Mouse (Mus musculus): Measurements from ENCODE around the gene Prss30. TPM values are rescaled to one million over a fixed set of nuclear protein-coding genes. Genes with fewer than 3 reads are reported as not detected.

The Prss30 gene
- polyA plus RNA-seq, 1 experiment = not detected

GRCm38 (mm10) chr17:23995421-23995820 is 15.1 kb upstream of the Prss30 start:
- TF ChIP-seq GATA1 (IDR thresholded peaks at IDR 0.05; ENCODE audit: low read length) = no peak

DNA sequence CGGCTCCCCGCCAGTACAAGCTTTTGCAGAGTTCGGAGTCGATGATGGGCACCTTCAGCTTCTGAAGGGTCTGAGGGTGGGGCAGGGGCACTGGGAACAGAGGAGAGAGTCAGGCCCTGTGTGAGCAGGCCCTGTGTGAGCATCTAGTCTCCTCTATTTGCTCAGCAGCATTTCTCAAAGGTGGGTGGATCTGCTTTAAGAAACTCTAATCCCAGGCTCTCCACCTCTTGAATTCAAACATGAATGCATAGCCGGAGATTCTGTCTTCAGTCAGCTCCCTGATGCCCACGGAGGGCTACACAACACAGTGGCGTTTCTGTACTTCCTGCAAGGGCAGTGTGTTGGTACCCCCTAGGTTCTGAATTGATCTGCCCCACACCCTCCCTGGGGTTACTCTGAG is 14.3 kb upstream of the Prss30 start:
- no peak for TF ChIP-seq GATA1 (IDR thresholded peaks at IDR 0.05; ENCODE audit: low read length)

DNA sequence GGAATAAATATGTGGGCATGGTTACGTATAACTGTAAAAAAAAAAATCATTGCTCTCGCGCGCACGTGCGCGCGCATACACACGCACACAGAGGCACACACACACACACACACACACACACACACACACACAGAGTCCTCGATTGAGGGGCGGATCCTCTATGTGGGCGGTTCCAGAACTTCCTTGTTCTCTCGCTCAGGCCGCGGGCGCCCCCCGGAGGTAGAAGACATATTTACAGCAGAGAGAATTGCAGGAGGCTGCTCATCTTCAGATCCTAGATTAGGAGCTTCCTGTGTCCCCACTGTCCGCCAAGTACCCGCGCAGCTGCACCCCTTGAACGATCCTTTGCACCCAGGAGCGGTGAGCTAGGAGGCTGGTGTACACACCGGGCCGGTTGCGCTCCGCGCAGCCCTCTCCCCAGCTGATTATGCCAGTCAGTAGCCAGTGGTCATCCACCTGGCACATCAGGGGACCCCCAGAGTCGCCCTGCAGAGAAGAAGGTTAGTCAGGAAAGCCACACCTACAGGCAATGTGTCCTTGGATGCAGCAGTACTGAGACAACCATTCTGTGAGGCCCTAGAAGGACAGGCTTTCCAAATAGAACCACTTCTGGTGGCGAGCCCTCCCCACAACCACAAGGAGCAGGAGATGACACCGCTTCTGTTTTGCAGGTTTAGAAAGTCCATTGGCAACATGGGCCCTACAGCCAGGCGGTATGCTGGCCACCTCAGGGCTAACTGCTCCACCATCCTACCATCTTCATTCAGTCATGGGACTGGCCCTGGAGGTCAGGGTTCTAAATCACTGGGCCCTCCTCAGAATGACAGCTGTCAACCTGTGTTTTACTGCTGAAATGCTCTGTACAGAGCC is 13.4 kb upstream of the Prss30 start:
- no peak for TF ChIP-seq GATA1 (IDR thresholded peaks at IDR 0.05; ENCODE audit: low read length)

DNA sequence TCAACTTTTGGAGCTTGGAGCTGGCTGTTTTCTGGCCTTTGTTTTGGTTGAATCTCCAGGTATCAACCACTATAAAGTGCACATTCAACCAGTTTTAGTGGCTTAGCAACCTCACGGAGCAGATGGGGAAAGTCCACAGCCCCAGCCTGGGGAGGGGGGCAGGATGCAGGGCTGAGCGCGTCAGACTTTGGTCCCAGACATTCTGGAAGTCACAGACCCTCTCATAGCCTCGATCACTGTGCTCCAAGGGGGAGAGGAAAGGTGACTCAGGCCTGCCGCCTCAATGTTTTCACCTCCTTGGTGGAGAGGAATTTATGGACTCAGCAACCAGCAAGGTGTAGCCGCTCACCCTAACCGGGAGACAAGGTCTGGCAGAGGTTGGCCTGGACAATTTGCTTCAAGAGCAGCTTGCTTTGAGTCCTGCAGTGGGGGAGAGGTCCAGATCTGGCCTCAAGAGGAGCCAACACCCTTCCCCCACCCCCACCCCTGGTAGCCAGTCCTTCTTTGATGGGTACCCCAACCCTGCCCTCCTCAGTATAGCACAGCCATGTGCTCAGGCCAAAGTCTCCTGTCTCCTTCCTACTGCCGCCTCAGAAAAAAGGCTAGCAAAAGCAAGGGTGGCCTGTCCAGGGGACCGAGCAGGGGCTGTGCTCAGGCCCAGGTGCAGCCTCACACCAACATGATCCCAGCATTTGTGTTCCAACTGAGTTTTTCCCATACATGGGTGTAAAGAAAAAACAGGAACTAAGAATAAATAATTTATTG is 12.6 kb upstream of the Prss30 start:
- no peak for TF ChIP-seq GATA1 (IDR thresholded peaks at IDR 0.05; ENCODE audit: low read length)

DNA sequence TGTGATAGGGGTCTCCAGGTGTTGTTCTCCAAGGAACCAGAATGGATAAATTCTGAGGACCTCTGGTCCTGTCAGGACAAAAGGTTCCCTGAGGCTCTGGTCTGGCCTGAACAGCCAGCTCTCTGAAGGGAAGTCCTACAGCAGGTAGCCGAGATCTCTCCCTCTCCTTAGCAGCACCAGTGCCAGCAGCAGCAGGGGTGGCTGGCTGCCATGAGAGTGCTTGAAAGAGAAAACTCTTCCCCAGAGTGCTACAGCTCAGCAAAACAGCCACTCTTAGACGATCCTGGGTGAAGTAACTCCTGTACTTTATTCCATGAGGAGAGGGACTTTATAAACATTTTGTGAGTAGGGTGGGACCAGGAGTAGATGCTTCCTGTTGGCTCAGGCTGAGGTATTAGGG is 9.4 kb upstream of the Prss30 start:
- TF ChIP-seq GATA1 (IDR thresholded peaks at IDR 0.05; ENCODE audit: low read length) = no peak

DNA sequence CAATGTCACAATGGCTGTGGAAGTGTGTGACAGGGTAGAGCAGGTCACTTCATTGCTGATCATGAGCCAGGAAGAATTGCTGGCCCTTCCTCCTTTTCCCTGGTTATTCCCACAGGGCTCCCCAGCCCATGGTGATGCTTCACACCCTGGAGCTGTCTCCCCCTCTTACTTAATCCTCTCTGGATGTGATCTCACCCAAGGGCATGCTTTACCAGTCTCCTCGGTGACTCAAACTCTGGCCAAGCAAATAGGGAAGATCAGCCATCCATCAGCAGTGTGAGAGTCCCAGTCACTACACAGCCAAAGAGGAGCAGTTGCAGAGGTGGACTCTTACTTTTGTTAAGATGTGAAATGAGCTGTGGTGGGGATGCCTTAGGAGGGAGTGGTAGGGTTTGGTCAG is 4.6 kb upstream of the Prss30 start:
- no peak for TF ChIP-seq GATA1 (IDR thresholded peaks at IDR 0.05; ENCODE audit: low read length)

GRCm38 (mm10) chr17:23982912-23983311 is 2.5 kb upstream of the Prss30 start:
- no peak for TF ChIP-seq GATA1 (IDR thresholded peaks at IDR 0.05; ENCODE audit: low read length)

DNA sequence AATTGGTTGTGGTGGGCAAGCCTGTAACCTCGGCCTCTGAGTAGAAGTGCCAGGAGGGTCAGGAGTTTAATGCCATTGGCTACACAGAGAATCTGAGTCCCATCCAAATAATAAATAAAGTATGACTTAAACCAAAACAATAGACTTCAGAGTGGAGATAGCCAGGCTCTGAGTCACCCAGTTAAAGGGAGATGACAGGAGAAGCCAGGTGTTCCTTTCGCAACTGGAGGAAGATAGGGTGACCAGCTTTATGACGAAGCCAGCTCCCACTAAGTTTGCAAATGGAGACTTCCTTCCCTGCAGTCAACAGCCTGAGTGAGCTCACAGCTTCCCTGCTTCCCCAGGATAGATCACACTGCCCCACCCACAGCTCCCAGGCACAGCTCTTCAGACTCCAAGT is 895 bp downstream of the Prss30 start:
- TF ChIP-seq GATA1 (IDR thresholded peaks at IDR 0.05; ENCODE audit: low read length) = no peak

DNA sequence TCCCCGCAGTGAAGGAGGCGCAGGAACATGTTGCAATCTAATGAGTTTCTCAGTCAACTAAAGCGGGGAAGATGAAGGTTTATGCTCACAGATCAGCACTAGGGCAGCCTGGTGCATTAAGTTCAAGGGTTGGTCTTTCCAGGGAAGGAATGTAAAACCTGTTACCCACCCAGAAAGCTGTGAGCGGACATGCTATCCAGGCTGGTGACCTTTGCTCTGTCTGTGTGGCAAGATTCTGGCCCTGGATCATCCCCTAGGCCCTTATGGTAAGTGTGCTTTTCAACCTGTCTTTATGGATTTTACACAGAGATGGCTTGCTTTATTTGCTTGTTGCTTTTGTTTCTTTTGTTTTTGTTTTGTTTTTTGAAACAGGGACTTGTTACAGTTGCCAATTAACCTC is 3.7 kb downstream of the Prss30 start:
- TF ChIP-seq GATA1 (IDR thresholded peaks at IDR 0.05; ENCODE audit: low read length) = no peak

- no peak for TF ChIP-seq GATA1 (IDR thresholded peaks at IDR 0.05; ENCODE audit: low read length)
These were observed 9.1 kb downstream of the Prss30 start for GRCm38 (mm10) chr17:23971315-23971714.

DNA sequence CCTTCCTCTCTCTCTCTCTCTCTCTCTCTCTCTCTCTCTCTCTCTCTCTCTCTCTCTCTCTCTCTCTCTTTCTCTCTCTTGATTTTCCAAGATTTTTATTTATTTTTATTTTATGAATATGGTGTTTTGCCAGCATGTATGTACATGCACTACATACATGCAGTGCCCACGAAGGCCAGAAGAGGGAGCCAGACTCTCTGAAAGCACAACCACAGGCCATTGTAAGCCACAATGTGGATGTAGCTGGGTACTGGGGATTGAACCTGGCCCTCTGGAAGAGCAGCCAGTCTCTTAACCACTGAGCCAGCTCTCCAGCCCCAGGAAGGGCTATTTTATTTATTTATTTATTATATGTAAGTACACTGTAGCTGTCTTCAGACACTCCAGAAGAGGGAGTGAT is 11.1 kb downstream of the Prss30 start:
- no peak for TF ChIP-seq GATA1 (IDR thresholded peaks at IDR 0.05; ENCODE audit: low read length)

GRCm38 (mm10) chr17:23968780-23969179 is 11.6 kb downstream of the Prss30 start:
- TF ChIP-seq GATA1 (IDR thresholded peaks at IDR 0.05; ENCODE audit: low read length) = no peak

DNA sequence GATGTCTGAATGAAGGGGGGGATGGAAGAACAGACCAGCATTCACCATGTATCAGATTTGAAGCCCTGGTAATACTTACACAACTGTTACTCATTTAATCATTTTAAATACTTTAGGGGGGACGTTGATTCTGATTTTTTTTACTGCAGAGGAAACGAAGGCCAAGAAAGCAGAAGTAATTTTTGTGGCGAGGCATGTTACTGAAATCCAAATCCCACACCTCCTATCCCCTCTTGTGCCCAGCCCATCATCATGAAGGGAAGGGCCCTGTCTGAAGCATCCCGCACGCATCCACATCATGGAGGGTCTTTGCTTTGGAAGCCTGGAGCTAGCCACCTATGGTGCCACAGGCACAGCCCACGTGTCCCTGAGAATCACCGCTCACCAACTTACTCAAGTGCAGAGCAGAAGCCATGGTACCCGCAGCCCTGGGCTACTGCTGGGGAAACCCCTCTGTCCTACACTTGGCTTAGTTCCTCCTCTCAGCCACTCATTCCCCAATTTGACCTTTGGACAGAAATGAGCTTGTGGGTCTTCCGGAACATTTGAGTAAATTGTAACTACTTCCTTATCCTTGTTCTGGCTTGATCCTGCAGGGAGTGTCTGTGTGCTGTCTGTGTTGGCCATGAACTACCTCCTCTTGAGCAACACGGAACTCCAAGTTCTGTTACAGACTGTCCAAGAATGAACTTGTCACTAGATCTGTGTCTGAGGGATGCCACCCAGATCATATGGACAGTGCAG is 13.5 kb downstream of the Prss30 start:
- TF ChIP-seq GATA1 (IDR thresholded peaks at IDR 0.05; ENCODE audit: low read length) = no peak

DNA sequence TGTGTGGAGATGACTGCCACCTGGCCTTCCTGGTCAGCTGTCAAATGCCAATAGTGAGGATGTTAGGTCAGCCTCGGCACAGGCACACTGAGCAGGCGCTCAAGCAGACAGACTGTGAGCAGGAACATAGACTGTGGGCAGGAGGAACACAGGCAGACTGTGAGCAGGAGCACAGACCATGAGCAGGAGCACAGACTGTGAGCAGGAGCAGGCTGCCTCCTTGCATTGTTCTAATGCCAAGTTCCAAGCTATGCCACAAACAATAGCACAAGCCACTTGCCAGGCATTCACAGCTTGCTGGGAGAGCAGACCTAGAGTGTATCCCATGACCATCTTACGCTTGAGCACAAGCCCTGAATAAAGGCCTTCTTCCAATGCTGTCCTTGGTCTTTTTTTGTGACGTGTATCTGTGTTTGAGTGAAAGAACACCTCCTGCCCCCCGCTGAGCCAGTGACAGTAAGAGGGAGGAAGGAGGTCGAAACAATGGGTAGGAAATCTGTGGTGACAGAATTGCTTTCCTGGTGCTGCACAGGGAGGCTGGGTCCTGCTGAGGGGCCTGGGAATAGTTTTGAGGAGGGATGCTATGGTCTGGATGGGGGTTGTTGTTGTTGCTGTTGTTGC is 14.5 kb downstream of the Prss30 start:
- TF ChIP-seq GATA1 (IDR thresholded peaks at IDR 0.05; ENCODE audit: low read length) = no peak

DNA sequence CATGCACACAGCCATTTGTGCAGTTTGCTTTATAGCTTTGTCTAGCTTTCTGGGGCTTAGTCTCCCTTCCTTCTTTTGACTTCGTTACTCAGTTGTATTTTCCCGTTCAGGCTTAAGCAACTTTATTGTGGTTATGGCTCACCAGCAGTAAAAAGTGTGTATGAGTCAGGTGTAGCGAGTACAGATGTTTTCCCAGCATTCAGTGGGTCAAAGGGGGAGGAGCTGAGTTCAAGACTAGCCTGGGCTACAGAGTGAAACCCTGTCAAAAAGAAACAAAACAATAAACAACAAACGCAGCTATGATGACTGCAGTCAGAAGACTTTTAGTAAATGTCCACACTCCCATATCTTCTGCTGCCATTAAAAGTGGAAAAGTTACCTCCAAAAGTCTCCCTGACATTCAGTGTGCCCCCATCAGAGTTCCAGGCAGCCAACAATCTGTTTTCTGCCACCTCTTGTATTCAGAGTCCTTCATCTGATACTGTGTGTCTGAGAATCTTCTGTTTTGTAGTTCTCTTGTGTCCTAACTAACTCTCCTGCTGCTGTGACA is 18.7 kb downstream of the Prss30 start:
- no peak for TF ChIP-seq GATA1 (IDR thresholded peaks at IDR 0.05; ENCODE audit: low read length)
